Mouse (Mus musculus) cerebellum, adult 2 months (tissue): ENCODE measurements around the gene Tmem104. TPM values are rescaled to one million over a fixed set of nuclear protein-coding genes. Genes with fewer than 3 reads are reported as not detected.

Source experiments
- DNase-seq, 2 experiments: peaks; one replicate each; pipeline ENCODE4 v3.0.0; 2021
- H3K27ac ChIP-seq: fragments of 200-500 bp; 2 replicates; pipeline ENCODE4 v1.5.1; 2012; ENCODE audit warnings: low read length, control low read depth, inconsistent platforms; ENCODE audit not compliant: insufficient read depth
- H3K27me3 ChIP-seq: fragments of 200-500 bp; 2 replicates; pipeline ENCODE4 v1.6.1; 2012; ENCODE audit warnings: inconsistent platforms, mild to moderate bottlenecking, low read length, moderate library complexity; ENCODE audit not compliant: control insufficient read depth, insufficient read depth
- H3K4me1 ChIP-seq: fragments of 200-500 bp; 2 replicates; pipeline ENCODE4 v1.6.1; 2011; ENCODE audit warnings: low read length; ENCODE audit not compliant: control insufficient read depth, insufficient read depth
- H3K4me3 ChIP-seq: fragments of 200-500 bp; replicated peaks from 2 replicates; pipeline ENCODE3; 2011; ENCODE audit warnings: mild to moderate bottlenecking, low read depth, low read length, control low read depth; ENCODE audit not compliant: insufficient read depth
- CTCF ChIP-seq: fragments of 200-500 bp; IDR thresholded peaks from 2 replicates; pipeline ENCODE4 v1.5.1; 2011; ENCODE audit warnings: low read depth, mild to moderate bottlenecking, control low read depth, low read length, moderate library complexity, borderline replicate concordance; ENCODE audit not compliant: insufficient read depth
- POLR2A ChIP-seq: fragments of 200-500 bp; IDR thresholded peaks from 2 replicates; pipeline ENCODE4 v1.6.1; 2011; ENCODE audit warnings: low read length, control low read depth, borderline replicate concordance; ENCODE audit not compliant: insufficient read depth
- WGBS: fragments of 180-500 bp; shearing (Covaris S2); methylation state at CpG from one replicate; pipeline ENCODE4 v1.1.7; 2018; 5-methylcytosine and 5-hydroxymethylcytosine counted together
- polyA plus RNA-seq: library from polyadenylated mRNA; depleted of rRNA; stranded (reverse); fragments of >200 nt; gene quantifications from 2 replicates; pipeline ENCODE4 v1.2.3, GENCODE M21; 2012

Tmem104 gene
- polyA plus RNA-seq, 1 experiment = 13.3 TPM

GRCm38 (mm10) chr11:115208776-115209732 is 21.8 kb downstream of the Tmem104 start:
- 27% methylated on average over 25 of the region's 25 CpGs for WGBS
- H3K27me3 ChIP-seq = no peaks in the 10 kb centered on the region
- no peak overlapping the region for H3K4me3 ChIP-seq
- peak; percentile 70 to 75 for DNase-seq
- H3K4me1 ChIP-seq = peaks cover 95% of the 10 kb centered on the region
- no peak for TF ChIP-seq CTCF
- TF ChIP-seq POLR2A = no peak
- H3K27ac ChIP-seq = peak overlapping the region; percentile 82

DNA sequence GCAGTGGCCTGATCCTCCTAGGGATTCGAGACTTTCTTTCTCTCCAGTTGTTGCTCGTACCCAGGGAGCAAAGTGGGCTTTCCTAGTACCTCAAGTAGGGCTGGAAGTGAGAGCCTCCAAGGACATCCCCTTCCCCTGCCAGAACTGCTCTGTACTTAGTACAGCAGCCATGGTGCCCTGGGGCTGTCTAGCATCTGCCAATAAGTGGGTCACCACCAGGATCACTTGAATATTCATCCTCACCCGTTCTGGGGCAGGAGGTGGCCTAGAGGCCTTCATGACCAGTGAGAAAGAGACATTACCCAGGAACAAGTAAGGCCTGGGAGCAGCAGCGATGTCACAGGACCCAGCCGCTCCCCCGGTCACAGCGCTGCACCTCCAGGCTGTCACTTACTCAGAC is 22.7 kb downstream of the Tmem104 start:
- WGBS = 70% methylated on average over 7 of the region's 7 CpGs
- H3K27ac ChIP-seq = peak overlapping the region; percentile 82; the same call in 1 of the 2 replicates
- no peaks in the 10 kb centered on the region for H3K27me3 ChIP-seq
- peak in 1 of 2 experiments; percentile 46 for DNase-seq
- no peak overlapping the region for H3K4me3 ChIP-seq
- H3K4me1 ChIP-seq = peaks cover 94% of the 10 kb centered on the region
- no peak for TF ChIP-seq POLR2A
- TF ChIP-seq CTCF = no peak

GRCm38 (mm10) chr11:115212116-115212515 is 24.8 kb downstream of the Tmem104 start:
- H3K27me3 ChIP-seq = no peaks in the 10 kb centered on the region
- TF ChIP-seq CTCF = no peak
- TF ChIP-seq POLR2A = 0 out of 2 replicates have a peak, but pooled peaks have one; percentile 29
- peaks cover 93% of the 10 kb centered on the region for H3K4me1 ChIP-seq
- peak overlapping the region; percentile 54 for H3K27ac ChIP-seq
- 5% methylated on average over 13 of the region's 13 CpGs for WGBS
- peak; percentile 87 to 90 for DNase-seq
- no peak overlapping the region for H3K4me3 ChIP-seq

DNA sequence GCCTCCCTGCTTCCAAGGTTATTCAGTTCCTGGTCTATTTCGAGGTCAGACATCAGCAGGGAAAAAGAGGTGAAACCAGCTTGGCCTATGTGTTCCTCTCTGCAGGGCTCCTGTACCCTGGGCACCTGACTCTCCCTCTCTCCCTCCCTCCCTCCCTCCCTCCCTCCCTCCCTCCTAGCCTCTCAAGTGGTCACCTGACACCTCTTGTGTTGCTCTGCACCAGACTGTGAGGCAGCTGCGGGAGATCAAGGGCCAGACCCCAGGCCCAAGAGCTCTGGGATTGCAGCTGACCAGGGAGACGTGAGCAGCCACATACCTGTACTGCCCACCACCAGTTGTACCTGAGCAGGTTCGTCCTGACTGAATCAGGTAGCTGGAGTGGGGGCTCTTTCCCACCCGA is 27.8 kb downstream of the Tmem104 start:
- 46% methylated on average over 5 of the region's 5 CpGs for WGBS
- Histone ChIP-seq H3K27me3 (no peaks in the 10 kb centered on the region), H3K27ac (0 out of 2 replicates have a peak overlapping the region, but pooled peaks have one; percentile 36), H3K4me1 (peaks cover 91% of the 10 kb centered on the region), H3K4me3 (no peak overlapping the region)
- no peak for TF ChIP-seq POLR2A
- TF ChIP-seq CTCF = no peak
- peak in 1 of 2 experiments; percentile 48 for DNase-seq

- DNase-seq = peak; percentile 97
- Histone ChIP-seq H3K27me3 (no peaks in the 10 kb centered on the region), H3K4me1 (peaks cover 82% of the 10 kb centered on the region), H3K27ac (peak overlapping the region; percentile 97), H3K4me3 (peak overlapping the region; percentile 36)
- TF ChIP-seq POLR2A = peak; percentile 20; the same call in 1 of the 2 replicates
- TF ChIP-seq CTCF = no peak
- 8% methylated on average over 18 of the region's 18 CpGs for WGBS
Observed at GRCm38 (mm10) chr11:115217439-115218410, 30.4 kb downstream of the Tmem104 start.

DNA sequence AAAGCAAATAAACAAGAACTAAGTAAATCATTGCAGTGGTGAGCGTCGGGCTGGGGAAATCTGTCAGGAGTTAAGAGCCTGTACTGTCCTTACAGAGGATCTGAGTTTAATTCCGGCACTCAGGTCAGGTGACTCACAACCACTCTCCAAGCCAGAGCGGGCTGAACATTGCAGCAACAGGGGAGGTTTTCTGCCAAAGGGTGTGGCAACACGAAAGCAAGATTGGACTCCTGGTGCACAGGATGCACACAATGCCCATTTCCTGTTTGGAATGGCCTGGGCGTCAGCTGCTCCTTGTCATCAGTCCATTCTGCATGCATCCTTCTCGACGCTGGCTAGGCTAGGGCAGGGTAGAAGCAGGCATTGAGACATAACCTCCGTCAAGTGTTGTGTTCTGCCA is 32.0 kb downstream of the Tmem104 start:
- TF ChIP-seq CTCF (no peak), POLR2A (no peak)
- Histone ChIP-seq H3K27ac (peak overlapping the region; percentile 97), H3K27me3 (no peaks in the 10 kb centered on the region), H3K4me3 (no peak overlapping the region), H3K4me1 (peaks cover 82% of the 10 kb centered on the region)
- 10% methylated on average over 9 of the region's 9 CpGs for WGBS
- peak; percentile 64 to 79 for DNase-seq

DNA sequence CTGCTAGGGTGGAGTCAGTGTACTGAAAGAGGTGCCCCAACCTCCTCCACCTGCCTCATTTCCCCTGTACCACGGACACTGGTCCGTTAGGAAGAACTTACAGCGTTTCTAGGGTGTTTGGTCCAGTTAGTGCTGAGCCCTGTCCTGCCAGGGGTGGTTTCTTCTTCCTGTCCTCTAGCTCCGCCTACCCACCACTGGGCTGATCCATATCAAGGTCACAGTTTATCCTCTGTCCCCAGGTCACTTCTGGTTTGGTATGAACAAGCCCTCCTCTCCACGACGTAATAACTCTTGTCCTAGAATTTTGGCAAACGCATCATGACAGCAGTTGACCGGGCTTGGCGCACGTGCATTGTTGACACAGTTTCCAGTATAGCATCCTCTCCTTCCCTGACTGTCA is 32.4 kb downstream of the Tmem104 start:
- peaks cover 81% of the 10 kb centered on the region for H3K4me1 ChIP-seq
- H3K27ac ChIP-seq = peak overlapping the region; percentile 97
- no peaks in the 10 kb centered on the region for H3K27me3 ChIP-seq
- TF ChIP-seq POLR2A = no peak
- 31% methylated on average over 10 of the region's 10 CpGs for WGBS
- DNase-seq = no peak
- H3K4me3 ChIP-seq = no peak overlapping the region
